Mouse (Mus musculus): ENCODE measurements at regions not wholly inside any gene's neighbourhood (a gene's known extent, or its start where the extent isn't known, plus 50 kb on each side); places are given as distances from the start of the nearest gene placed in this dataset.

DNA sequence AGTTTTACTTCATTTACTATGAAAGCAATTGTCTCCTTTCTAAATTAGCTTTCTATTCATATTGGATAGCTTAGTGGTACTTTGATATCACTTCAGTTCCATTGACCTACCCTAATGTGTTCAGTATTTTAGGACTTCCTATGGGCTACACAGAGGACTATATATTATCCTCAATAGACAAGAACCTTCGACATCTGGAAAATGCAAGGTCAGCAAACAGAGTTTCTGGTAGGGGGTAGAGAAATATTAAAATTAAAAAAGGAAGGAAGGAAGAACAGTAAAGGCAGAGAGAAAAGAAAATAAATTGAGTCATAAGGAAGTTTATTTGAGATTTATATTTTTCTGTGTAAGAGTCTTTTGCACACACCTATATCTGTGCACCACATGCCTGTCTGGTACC is 107.4 kb upstream of the Insig1 start:
- Histone ChIP-seq H3K4me3 (ENCODE audit: low read depth, low read length) (no peak overlapping the region), H3K27me3 (ENCODE audit: control insufficient read depth, insufficient read depth, low read length, poor library complexity, severe bottlenecking) (no peaks in the 10 kb centered on the region)
- TF ChIP-seq EP300 (IDR thresholded peaks at IDR 0.05; ENCODE audit: insufficient read depth, low read depth, low read length) (no peak), CTCF (IDR thresholded peaks at IDR 0.05; ENCODE audit: low read depth, low read length) (no peak), POLR2A (IDR thresholded peaks at IDR 0.05; ENCODE audit: insufficient read depth, low read length) (no peak)

DNA sequence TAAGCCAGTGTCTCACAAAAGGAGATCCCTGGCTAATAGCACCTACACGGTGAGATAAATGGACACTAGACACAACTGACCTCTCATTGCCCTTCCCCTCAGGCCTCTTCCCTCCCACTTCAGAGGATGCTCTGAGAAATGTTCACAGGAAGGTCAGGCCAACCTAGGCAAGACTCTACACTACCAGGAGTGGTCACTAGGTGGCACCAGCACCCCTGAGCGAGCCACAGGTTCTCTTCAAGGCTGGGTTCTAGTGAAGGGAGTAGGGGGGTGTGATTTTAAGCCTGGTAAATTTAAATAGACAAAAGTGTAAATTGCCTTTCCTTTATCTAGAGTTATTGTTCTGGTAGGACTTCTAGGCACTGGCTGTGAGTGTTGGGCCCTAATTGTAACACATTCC is 76.0 kb upstream of the Insig1 start:
- TF ChIP-seq POLR2A (IDR thresholded peaks at IDR 0.05; ENCODE audit: insufficient read depth, low read length) (no peak), CTCF (IDR thresholded peaks at IDR 0.05; ENCODE audit: low read depth, low read length) (peak; percentile 89)
- no peaks in the 10 kb centered on the region for H3K4me1 ChIP-seq (ENCODE audit: control insufficient read depth, insufficient read depth, low read length)
- no peaks in the 10 kb centered on the region for H3K36me3 ChIP-seq (ENCODE audit: control insufficient read depth, insufficient read depth, low read length, poor library complexity, severe bottlenecking)
- no peak overlapping the region for H3K9ac ChIP-seq (ENCODE audit: low read depth, poor library complexity, severe bottlenecking)
- no peak overlapping the region for H3K27ac ChIP-seq (ENCODE audit: insufficient read depth, low read length)
- H3K4me3 ChIP-seq (ENCODE audit: low read depth, low read length): no peak overlapping the region
- H3K9me3 ChIP-seq (replicated peaks; ENCODE audit: control insufficient read depth, insufficient read depth, low read length, poor library complexity, severe bottlenecking): no peaks in the 10 kb centered on the region
- H3K27me3 ChIP-seq (ENCODE audit: control insufficient read depth, insufficient read depth, low read length, poor library complexity, severe bottlenecking): no peaks in the 10 kb centered on the region

More for the DNA sequence above, 107.4 kb upstream of the Insig1 start:
- Histone ChIP-seq H3K9me3 (replicated peaks; ENCODE audit: control insufficient read depth, insufficient read depth, low read length, poor library complexity, severe bottlenecking) (no peaks in the 10 kb centered on the region), H3K36me3 (ENCODE audit: control insufficient read depth, insufficient read depth, low read length, poor library complexity, severe bottlenecking) (no peaks in the 10 kb centered on the region), H3K4me1 (ENCODE audit: control insufficient read depth, insufficient read depth, low read length) (no peaks in the 10 kb centered on the region), H3K9ac (ENCODE audit: low read depth, poor library complexity, severe bottlenecking) (no peak overlapping the region), H3K27ac (ENCODE audit: insufficient read depth, low read length) (no peak overlapping the region)

DNA sequence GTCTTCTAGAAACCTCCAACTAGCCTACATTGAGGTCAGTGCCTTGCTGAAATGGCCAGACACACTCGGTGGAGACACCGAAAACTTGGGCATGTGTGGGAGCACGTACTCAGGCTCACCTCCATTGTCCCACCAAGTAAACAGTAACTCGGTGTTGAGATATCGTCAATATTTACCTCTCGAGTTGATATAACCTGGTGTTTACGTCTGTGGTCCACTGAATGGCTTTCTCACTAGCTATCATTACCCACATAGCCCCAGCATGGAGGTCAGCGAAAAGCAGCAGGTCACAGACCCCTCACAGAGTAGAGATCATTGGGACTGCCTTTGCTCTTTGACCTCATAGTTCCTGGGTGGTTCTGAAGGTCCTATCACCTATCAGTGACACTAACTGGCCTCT is 73.4 kb upstream of the Insig1 start:
- no peaks in the 10 kb centered on the region for H3K27me3 ChIP-seq (ENCODE audit: control insufficient read depth, insufficient read depth, low read length, poor library complexity, severe bottlenecking)
- H3K9ac ChIP-seq (ENCODE audit: low read depth, poor library complexity, severe bottlenecking): no peak overlapping the region
- no peak overlapping the region for H3K27ac ChIP-seq (ENCODE audit: insufficient read depth, low read length)
- no peak overlapping the region for H3K4me3 ChIP-seq (ENCODE audit: low read depth, low read length)
- H3K4me1 ChIP-seq (ENCODE audit: control insufficient read depth, insufficient read depth, low read length): no peaks in the 10 kb centered on the region
- TF ChIP-seq POLR2A (IDR thresholded peaks at IDR 0.05; ENCODE audit: insufficient read depth, low read length) (no peak), CTCF (IDR thresholded peaks at IDR 0.05; ENCODE audit: low read depth, low read length) (no peak), EP300 (IDR thresholded peaks at IDR 0.05; ENCODE audit: insufficient read depth, low read depth, low read length) (no peak)
- no peaks in the 10 kb centered on the region for H3K9me3 ChIP-seq (replicated peaks; ENCODE audit: control insufficient read depth, insufficient read depth, low read length, poor library complexity, severe bottlenecking)
- H3K36me3 ChIP-seq (ENCODE audit: control insufficient read depth, insufficient read depth, low read length, poor library complexity, severe bottlenecking): no peaks in the 10 kb centered on the region

DNA sequence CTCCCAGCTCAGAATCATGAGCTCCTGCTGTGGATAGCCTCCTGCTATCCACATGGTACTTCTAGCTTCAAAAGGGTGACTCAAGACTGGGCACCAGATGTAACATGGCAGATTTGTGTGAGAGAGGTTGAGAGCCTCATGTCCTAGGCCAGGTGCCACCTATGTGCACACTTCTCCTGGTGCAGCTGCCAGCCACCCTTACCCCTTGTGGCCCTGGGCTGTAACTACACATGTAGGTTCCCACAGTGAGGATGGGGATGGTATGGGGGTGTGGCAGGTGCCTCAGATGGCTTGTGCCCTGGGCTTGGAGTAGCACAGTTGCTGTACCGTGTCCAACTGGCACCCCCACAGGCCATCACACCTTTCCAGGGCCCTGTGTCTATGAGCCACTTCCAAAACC is 68.2 kb upstream of the Insig1 start:
- Histone ChIP-seq H3K27ac (ENCODE audit: insufficient read depth, low read length) (no peak overlapping the region), H3K9ac (ENCODE audit: low read depth, poor library complexity, severe bottlenecking) (no peak overlapping the region), H3K4me3 (ENCODE audit: low read depth, low read length) (no peak overlapping the region), H3K4me1 (ENCODE audit: control insufficient read depth, insufficient read depth, low read length) (no peaks in the 10 kb centered on the region), H3K36me3 (ENCODE audit: control insufficient read depth, insufficient read depth, low read length, poor library complexity, severe bottlenecking) (no peaks in the 10 kb centered on the region), H3K27me3 (ENCODE audit: control insufficient read depth, insufficient read depth, low read length, poor library complexity, severe bottlenecking) (no peaks in the 10 kb centered on the region), H3K9me3 (replicated peaks; ENCODE audit: control insufficient read depth, insufficient read depth, low read length, poor library complexity, severe bottlenecking) (no peaks in the 10 kb centered on the region)
- TF ChIP-seq CTCF (IDR thresholded peaks at IDR 0.05; ENCODE audit: low read depth, low read length): no peak
- TF ChIP-seq EP300 (IDR thresholded peaks at IDR 0.05; ENCODE audit: insufficient read depth, low read depth, low read length): no peak
- no peak for TF ChIP-seq POLR2A (IDR thresholded peaks at IDR 0.05; ENCODE audit: insufficient read depth, low read length)

DNA sequence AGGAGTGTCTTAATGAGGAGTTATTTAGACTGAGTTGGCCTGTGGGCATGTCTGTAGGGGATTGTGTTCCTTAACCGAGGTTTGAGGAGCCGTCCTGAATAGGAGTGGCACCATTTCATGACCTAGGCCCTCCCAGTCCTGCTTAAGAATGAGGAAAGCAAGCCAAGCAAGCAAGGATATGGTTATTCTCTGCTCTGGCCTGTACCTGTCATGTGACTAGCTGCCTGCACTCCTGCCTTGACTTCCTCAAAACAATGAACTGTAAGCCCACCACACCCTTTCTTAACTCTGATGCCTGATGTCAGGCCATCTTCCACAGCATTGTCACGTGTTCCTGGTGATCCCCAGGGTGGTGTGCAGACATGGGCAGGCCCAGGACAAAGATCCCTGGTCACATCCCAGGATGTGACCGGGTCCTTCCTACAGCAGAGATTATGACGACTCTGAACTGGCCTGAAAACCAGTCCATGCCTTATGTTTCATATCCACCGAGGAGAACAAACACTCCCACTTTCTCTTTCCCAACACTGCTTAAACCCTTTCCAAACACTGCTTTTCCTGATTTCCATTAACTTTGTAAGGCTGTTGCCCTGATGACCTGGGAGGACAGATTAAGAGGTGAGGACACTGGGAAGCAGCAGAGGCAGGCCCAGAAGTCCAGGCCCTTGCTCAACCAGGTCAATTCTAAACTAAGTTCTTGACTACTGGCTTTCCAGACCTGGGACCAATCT is 67.2 kb upstream of the Insig1 start:
- Histone ChIP-seq H3K36me3 (ENCODE audit: control insufficient read depth, insufficient read depth, low read length, poor library complexity, severe bottlenecking) (no peaks in the 10 kb centered on the region), H3K4me3 (ENCODE audit: low read depth, low read length) (no peak overlapping the region), H3K9me3 (replicated peaks; ENCODE audit: control insufficient read depth, insufficient read depth, low read length, poor library complexity, severe bottlenecking) (no peaks in the 10 kb centered on the region), H3K9ac (ENCODE audit: low read depth, poor library complexity, severe bottlenecking) (no peak overlapping the region), H3K4me1 (ENCODE audit: control insufficient read depth, insufficient read depth, low read length) (no peaks in the 10 kb centered on the region), H3K27me3 (ENCODE audit: control insufficient read depth, insufficient read depth, low read length, poor library complexity, severe bottlenecking) (no peaks in the 10 kb centered on the region), H3K27ac (ENCODE audit: insufficient read depth, low read length) (no peak overlapping the region)
- no peak for TF ChIP-seq CTCF (IDR thresholded peaks at IDR 0.05; ENCODE audit: low read depth, low read length)
- no peak for TF ChIP-seq POLR2A (IDR thresholded peaks at IDR 0.05; ENCODE audit: insufficient read depth, low read length)
- TF ChIP-seq EP300 (IDR thresholded peaks at IDR 0.05; ENCODE audit: insufficient read depth, low read depth, low read length): no peak

DNA sequence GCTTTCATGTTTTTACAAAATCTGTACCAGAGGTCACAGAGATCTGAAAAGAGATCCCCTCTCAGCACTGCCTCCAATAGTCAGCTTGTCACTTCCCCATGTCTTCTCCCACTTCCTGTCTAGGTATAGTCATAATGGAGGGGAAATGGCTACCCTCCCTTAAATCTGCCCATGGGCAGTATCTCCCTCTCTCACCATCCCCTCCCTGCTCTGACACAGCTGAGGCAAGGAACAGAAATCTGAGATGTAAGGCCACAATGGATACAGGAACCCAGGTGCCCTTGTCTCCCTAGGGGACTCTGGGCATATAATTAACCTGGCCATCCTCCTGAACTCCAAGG is 66.7 kb upstream of the Insig1 start:
- TF ChIP-seq CTCF (IDR thresholded peaks at IDR 0.05; ENCODE audit: low read depth, low read length) (no peak), POLR2A (IDR thresholded peaks at IDR 0.05; ENCODE audit: insufficient read depth, low read length) (no peak), EP300 (IDR thresholded peaks at IDR 0.05; ENCODE audit: insufficient read depth, low read depth, low read length) (no peak)
- Histone ChIP-seq H3K36me3 (ENCODE audit: control insufficient read depth, insufficient read depth, low read length, poor library complexity, severe bottlenecking) (no peaks in the 10 kb centered on the region), H3K27me3 (ENCODE audit: control insufficient read depth, insufficient read depth, low read length, poor library complexity, severe bottlenecking) (no peaks in the 10 kb centered on the region), H3K4me3 (ENCODE audit: low read depth, low read length) (no peak overlapping the region), H3K9me3 (replicated peaks; ENCODE audit: control insufficient read depth, insufficient read depth, low read length, poor library complexity, severe bottlenecking) (no peaks in the 10 kb centered on the region), H3K4me1 (ENCODE audit: control insufficient read depth, insufficient read depth, low read length) (no peaks in the 10 kb centered on the region), H3K9ac (ENCODE audit: low read depth, poor library complexity, severe bottlenecking) (no peak overlapping the region), H3K27ac (ENCODE audit: insufficient read depth, low read length) (no peak overlapping the region)
